Mouse (Mus musculus) CD4-positive naive resting alpha-beta T cell, adult 57 days (primary cell): ENCODE results near the gene Olfr1217. TPM values are rescaled to one million over a fixed set of nuclear protein-coding genes. Genes with fewer than 3 reads are reported as not detected.

ENCODE experiments used
- total RNA-seq: library from RNA; stranded (reverse); gene quantifications from one replicate; pipeline ENCODE4 v1.2.4, GENCODE M21; 2023

The Olfr1217 gene
- not detected for total RNA-seq

DNA sequence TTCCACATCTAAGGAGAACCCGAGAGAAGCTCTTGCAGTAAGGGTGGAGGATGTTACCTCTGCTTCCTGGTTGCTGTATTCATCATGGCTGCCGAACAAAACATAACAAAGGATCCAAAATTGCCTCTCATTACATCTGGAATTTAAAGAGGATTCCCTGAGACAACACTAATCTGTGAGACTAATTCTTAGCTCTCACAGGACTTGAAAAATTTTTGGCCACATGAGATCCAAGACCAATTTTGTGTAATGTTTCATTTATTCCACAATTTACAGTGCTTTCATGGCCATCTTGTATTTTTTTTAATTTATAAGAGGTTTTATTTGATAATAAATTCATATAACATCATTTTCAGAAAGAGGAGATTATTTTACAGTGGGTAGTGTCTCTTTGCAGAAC lies at the start of gene Olfr1217:
Gene Olfr1217 (minus strand): TSS at position 101 of the 400 bp plus-strand sequence.

DNA sequence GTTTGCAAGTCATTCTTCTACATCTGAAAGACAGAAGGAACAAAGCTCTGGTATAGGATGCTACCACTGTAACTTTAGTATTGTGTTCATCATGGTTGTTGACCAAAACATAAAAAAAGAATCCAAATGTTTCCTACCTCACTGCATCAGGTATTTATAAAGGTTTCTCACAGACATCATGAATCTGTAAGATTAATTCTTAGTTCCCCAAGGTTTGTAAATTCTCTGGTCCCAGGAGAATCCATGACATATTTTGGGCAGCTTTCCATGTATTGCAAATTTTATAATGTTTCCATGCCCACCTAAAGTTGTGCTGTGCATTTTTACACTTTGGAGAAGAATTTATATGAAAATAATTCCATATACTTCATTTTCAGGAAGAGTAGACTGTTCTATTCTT lies 29.2 kb upstream of the Olfr1217 start, which contains the start of gene Olfr1218:
Gene Olfr1218 (minus strand): TSS at position 101 of the 400 bp plus-strand sequence.

DNA sequence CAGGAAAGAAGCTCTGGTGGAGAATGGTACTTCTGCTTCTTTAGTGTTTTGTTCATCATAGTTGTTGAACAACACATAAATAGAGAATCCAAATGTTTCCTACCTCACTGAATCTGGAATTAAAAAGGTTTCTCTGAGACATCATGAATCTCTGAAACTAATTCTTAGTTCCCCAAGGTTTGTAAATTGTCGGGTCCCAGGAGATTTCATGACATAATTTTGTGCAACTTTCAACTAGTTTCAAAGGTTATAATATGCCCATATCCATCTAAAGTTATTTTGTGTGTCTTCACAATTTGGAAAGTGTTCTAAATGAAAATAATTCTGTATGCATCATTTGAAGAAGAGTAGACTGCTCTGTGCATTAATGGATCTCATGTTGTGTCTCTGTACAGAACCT lies 13.6 kb downstream of the Olfr1217 start, which contains the start of gene Olfr1216:
Gene Olfr1216 (minus strand): TSS at position 101 of the 400 bp plus-strand sequence.

DNA sequence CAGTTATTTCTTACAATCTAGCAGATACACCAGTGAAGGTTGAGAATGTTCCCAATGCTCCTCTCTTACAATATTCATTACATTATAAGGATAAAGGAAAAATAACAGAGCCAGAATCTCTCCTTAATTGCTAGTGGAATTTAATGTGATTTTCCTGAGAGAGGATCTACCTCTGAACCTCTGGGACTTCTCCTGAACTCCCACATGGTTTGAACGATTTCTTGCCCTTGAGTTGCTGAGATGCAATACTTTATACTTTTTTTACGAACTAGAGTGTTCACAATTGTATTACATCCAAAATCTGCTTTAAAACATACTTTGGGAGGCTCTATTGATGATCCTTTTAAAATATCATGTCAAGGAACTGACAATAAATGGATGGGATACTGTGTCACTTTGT lies 25.0 kb downstream of the Olfr1217 start, which contains the start of gene Olfr1215:
Gene Olfr1215 (minus strand): TSS at position 101 of the 400 bp plus-strand sequence.

DNA sequence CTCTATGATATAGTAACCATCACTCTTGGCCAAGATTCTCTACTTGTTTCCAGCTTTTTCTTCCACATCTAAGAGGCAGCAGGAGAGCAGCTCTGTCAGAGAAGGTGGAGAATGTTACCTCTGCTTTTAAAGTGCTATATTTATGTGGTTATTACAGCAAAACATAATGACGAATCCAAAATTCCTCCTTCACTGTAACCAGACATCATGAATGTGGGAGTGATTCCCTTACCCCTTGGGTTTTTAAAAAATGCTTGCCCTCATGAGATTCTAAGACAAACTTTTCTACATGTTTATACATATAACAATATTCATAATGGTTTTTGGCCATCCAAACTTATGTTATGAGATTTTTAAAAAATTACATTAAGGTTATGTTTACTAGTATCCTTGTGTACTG lies 39.3 kb downstream of the Olfr1217 start, which contains the start of gene Olfr1214:
Gene Olfr1214 (minus strand): TSS at position 101 of the 400 bp plus-strand sequence.

DNA sequence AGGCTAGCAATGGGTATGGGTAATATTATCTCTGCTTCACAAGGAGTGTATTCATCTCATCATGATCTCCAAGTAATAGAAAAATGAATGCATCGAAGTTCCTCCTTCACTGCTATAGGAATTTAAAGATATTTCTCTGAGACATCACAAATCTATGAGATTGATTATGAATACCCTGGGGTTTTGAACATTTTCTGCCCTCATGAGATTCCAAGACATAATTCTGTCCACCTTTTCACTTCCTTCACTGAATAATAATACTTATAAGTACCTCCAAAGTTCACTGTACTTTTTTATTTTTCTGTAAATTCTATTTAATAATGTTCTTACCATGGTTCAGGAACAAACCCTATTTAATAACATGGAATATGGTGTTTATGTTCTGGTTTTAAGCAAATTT lies 51.7 kb downstream of the Olfr1217 start, which contains the start of gene Gm13762:
Gene Gm13762 (minus strand): TSS at position 101 of the 400 bp plus-strand sequence.

Other genes starting within 250 kb of the Olfr1217 start
- gene Olfr1201, start 239.0 kb downstream of the Olfr1217 start, total RNA-seq = not detected
- gene Olfr1202, start 217.6 kb downstream of the Olfr1217 start, total RNA-seq = not detected
- not detected for gene Olfr1205, start 202.3 kb downstream of the Olfr1217 start, total RNA-seq
- gene Olfr1204, start 182.8 kb downstream of the Olfr1217 start, total RNA-seq = not detected
- not detected for gene Olfr1206, start 168.8 kb downstream of the Olfr1217 start, total RNA-seq
- not detected for gene Olfr1208, start 129.8 kb downstream of the Olfr1217 start, total RNA-seq
- not detected for gene Olfr1209, start 116.9 kb downstream of the Olfr1217 start, total RNA-seq
- not detected for gene Olfr1211, start 94.0 kb downstream of the Olfr1217 start, total RNA-seq
- gene Olfr1212, start 78.1 kb downstream of the Olfr1217 start, total RNA-seq = not detected
- not detected for gene Gm13762, start 51.8 kb downstream of the Olfr1217 start, total RNA-seq
- gene Olfr1214, start 39.4 kb downstream of the Olfr1217 start, total RNA-seq = not detected
- gene Olfr1215, start 25.1 kb downstream of the Olfr1217 start, total RNA-seq = not detected
- gene Olfr1216, start 13.7 kb downstream of the Olfr1217 start, total RNA-seq = not detected
- gene Olfr1218, start 29.1 kb upstream of the Olfr1217 start, total RNA-seq = not detected
- gene Olfr1219, start 51.4 kb upstream of the Olfr1217 start, total RNA-seq = not detected
- gene Olfr1220, start 74.8 kb upstream of the Olfr1217 start, total RNA-seq = not detected
- not detected for gene Olfr1221, start 85.2 kb upstream of the Olfr1217 start, total RNA-seq
- gene Olfr1222, start 101.0 kb upstream of the Olfr1217 start, total RNA-seq = not detected
- not detected for gene Olfr1223, start 119.5 kb upstream of the Olfr1217 start, total RNA-seq
- not detected for gene Olfr1224-ps1, start 132.0 kb upstream of the Olfr1217 start, total RNA-seq
- gene Olfr1225, start 142.6 kb upstream of the Olfr1217 start, total RNA-seq = not detected
- not detected for gene Olfr1226, start 168.0 kb upstream of the Olfr1217 start, total RNA-seq
- not detected for gene Olfr1228, start 222.0 kb upstream of the Olfr1217 start, total RNA-seq